Mouse (Mus musculus) forebrain, embryonic 11.5 days (tissue): ENCODE data around the gene Drosha. TPM values are rescaled to one million over a fixed set of nuclear protein-coding genes. Genes with fewer than 3 reads are reported as not detected.
A peak's percentile ranks its signal among the peaks of the same experiment; 100 is the strongest.

Source experiments
- ATAC-seq: fragments of 200-750 bp; cut with Nextera tagmentation; replicated peaks from 2 replicates; pipeline ENCODE4 v1.8.0; 2017; ENCODE audit warnings: moderate TSS enrichment; ENCODE audit not compliant: low FRiP score
- DNase-seq: peaks from one replicate; pipeline ENCODE4 v3.0.0-alpha.2; 2017; ENCODE audit warnings: low spot score
- H3K27ac ChIP-seq: fragments of 300-500 bp; sonication (generic); 2 replicates; pipeline ENCODE4 v1.5.1; 2014; ENCODE audit warnings: low read depth, low read length
- H3K27me3 ChIP-seq: fragments of 300-500 bp; sonication (generic); 2 replicates; pipeline ENCODE4 v1.6.1; 2014; ENCODE audit warnings: mild to moderate bottlenecking, low read length, mixed read lengths; ENCODE audit not compliant: control insufficient read depth, insufficient read depth
- H3K36me3 ChIP-seq: fragments of 300-500 bp; sonication (generic); 2 replicates; pipeline ENCODE4 v1.6.1; 2014; ENCODE audit warnings: mild to moderate bottlenecking, low read length, moderate library complexity, mixed read lengths; ENCODE audit not compliant: control insufficient read depth, insufficient read depth
- H3K4me1 ChIP-seq: fragments of 300-500 bp; sonication (generic); replicated peaks from 2 replicates; pipeline ENCODE4 v1.6.1; 2014; ENCODE audit warnings: low read length, mixed read lengths; ENCODE audit not compliant: control insufficient read depth, insufficient read depth
- H3K4me2 ChIP-seq: fragments of 300-500 bp; sonication (generic); 2 replicates; pipeline ENCODE4 v1.6.1; 2014; ENCODE audit warnings: low read depth, mild to moderate bottlenecking, low read length, moderate library complexity, mixed read lengths; ENCODE audit not compliant: severe bottlenecking
- H3K4me3 ChIP-seq: fragments of 300-500 bp; sonication (generic); 2 replicates; pipeline ENCODE4 v1.5.1; 2014; ENCODE audit warnings: low read depth, low read length
- H3K9ac ChIP-seq: fragments of 300-500 bp; sonication (generic); 2 replicates; pipeline ENCODE4 v1.6.1; 2014; ENCODE audit warnings: low read length
- H3K9me3 ChIP-seq: fragments of 300-500 bp; sonication (generic); 2 replicates; pipeline ENCODE4 v1.6.1; 2016; ENCODE audit warnings: low read length, mixed read lengths; ENCODE audit not compliant: control insufficient read depth
- WGBS: fragments of 180-500 bp; shearing (Covaris S2); extraction: QIAGEN DNeasy Blood & Tissue Kit; methylation state at CpG from one replicate; pipeline ENCODE4 v1.1.7; 2014; 5-methylcytosine and 5-hydroxymethylcytosine counted together
- polyA plus RNA-seq: library from polyadenylated mRNA; unstranded; fragments of >200 nt; fragmentation: Nextera tagmentation; extraction: Ambion mirVana; gene quantifications from 2 replicates; pipeline ENCODE4 v1.2.1, GENCODE M21; 2014

The Drosha gene
- polyA plus RNA-seq, 1 experiment from 2014 or later = 90.2 TPM

GRCm38 (mm10) chr15:12822416-12823395 is 1.9 kb upstream of the Drosha start:
- no peaks in the 10 kb centered on the region; the same call in 1 of the 2 replicates for H3K36me3 ChIP-seq
- H3K9me3 ChIP-seq = no peaks in the 10 kb centered on the region
- no peak overlapping the region for H3K9ac ChIP-seq
- H3K4me2 ChIP-seq = no peak overlapping the region
- no peak overlapping the region for H3K27ac ChIP-seq
- H3K4me3 ChIP-seq = no peak overlapping the region
- H3K27me3 ChIP-seq = no peaks in the 10 kb centered on the region
- ATAC-seq = no peak
- no peak for DNase-seq
- WGBS = 66% methylated on average over 9 of the region's 9 CpGs
- H3K4me1 ChIP-seq = no peaks in the 10 kb centered on the region; the same call in 1 of the 2 replicates

- peak overlapping the region; percentile 84 for H3K4me3 ChIP-seq
- H3K4me1 ChIP-seq = no peaks in the 10 kb centered on the region; the same call in 1 of the 2 replicates
- no peak for DNase-seq
- peak overlapping the region; percentile 92 for H3K9ac ChIP-seq
- H3K9me3 ChIP-seq = no peaks in the 10 kb centered on the region
- H3K4me2 ChIP-seq = peak overlapping the region; percentile 65
- no peaks in the 10 kb centered on the region; the same call in 1 of the 2 replicates for H3K36me3 ChIP-seq
- no peaks in the 10 kb centered on the region for H3K27me3 ChIP-seq
- WGBS = 96% methylated on average over 2 of the region's 2 CpGs
- no peak overlapping the region for H3K27ac ChIP-seq
- no peak for ATAC-seq
These were observed 1.0 kb upstream of the Drosha start for GRCm38 (mm10) chr15:12823455-12824119.

- peak; percentile 39 for ATAC-seq
- peaks cover 3% of the 10 kb centered on the region; the same call in 1 of the 2 replicates for H3K36me3 ChIP-seq
- DNase-seq = no peak
These were observed 350 bp downstream of the Drosha start for GRCm38 (mm10) chr15:12824965-12825364.

GRCm38 (mm10) chr15:12825408-12825807 is 793 bp downstream of the Drosha start:
- no peak overlapping the region for H3K27ac ChIP-seq
- H3K4me2 ChIP-seq = peak overlapping the region; percentile 65
- H3K4me1 ChIP-seq = no peaks in the 10 kb centered on the region; the same call in 1 of the 2 replicates
- peak overlapping the region; percentile 87 for H3K9ac ChIP-seq
- DNase-seq (no peak), ATAC-seq (no peak)
- H3K36me3 ChIP-seq = peaks cover 3% of the 10 kb centered on the region; the same call in 1 of the 2 replicates
- WGBS = 55% methylated on average over 12 of the region's 12 CpGs
- H3K9me3 ChIP-seq = no peaks in the 10 kb centered on the region
- H3K27me3 ChIP-seq = no peaks in the 10 kb centered on the region
- peak overlapping the region; percentile 84 for H3K4me3 ChIP-seq

More at GRCm38 (mm10) chr15:12824965-12825364, 350 bp downstream of the Drosha start:
- WGBS = 0% methylated on average over 31 of the region's 31 CpGs
- Histone ChIP-seq H3K9ac (peak overlapping the region; percentile 87), H3K4me1 (no peaks in the 10 kb centered on the region; the same call in 1 of the 2 replicates), H3K27me3 (no peaks in the 10 kb centered on the region), H3K9me3 (no peaks in the 10 kb centered on the region), H3K4me3 (peak overlapping the region; percentile 84), H3K4me2 (peak overlapping the region; percentile 65), H3K27ac (peak overlapping the region; percentile 50; the same call in 1 of the 2 replicates)

- Histone ChIP-seq H3K9me3 (no peaks in the 10 kb centered on the region), H3K4me2 (no peak overlapping the region), H3K4me1 (no peaks in the 10 kb centered on the region), H3K36me3 (peaks cover 9% of the 10 kb centered on the region), H3K27me3 (no peaks in the 10 kb centered on the region), H3K9ac (no peak overlapping the region), H3K27ac (no peak overlapping the region), H3K4me3 (no peak overlapping the region)
- 99% methylated on average over 3 of the region's 3 CpGs for WGBS
- no peak for ATAC-seq
- DNase-seq = no peak
These were observed 5.3 kb downstream of the Drosha start for GRCm38 (mm10) chr15:12829878-12830277.

- peaks cover 12% of the 10 kb centered on the region for H3K36me3 ChIP-seq
- WGBS = 96% methylated on average over 4 of the region's 4 CpGs
These were observed 8.0 kb downstream of the Drosha start for GRCm38 (mm10) chr15:12832599-12832998.

GRCm38 (mm10) chr15:12833385-12833784 is 8.8 kb downstream of the Drosha start:
- no peak overlapping the region for H3K4me2 ChIP-seq
- no peaks in the 10 kb centered on the region for H3K27me3 ChIP-seq
- H3K9me3 ChIP-seq = no peaks in the 10 kb centered on the region
- no peak overlapping the region for H3K9ac ChIP-seq
- ATAC-seq (no peak), DNase-seq (no peak)
- H3K27ac ChIP-seq = no peak overlapping the region
- H3K36me3 ChIP-seq = peaks cover 12% of the 10 kb centered on the region
- H3K4me1 ChIP-seq = no peaks in the 10 kb centered on the region
- no peak overlapping the region for H3K4me3 ChIP-seq
- WGBS = 97% methylated on average over 31 of the region's 31 CpGs

More at GRCm38 (mm10) chr15:12832599-12832998, 8.0 kb downstream of the Drosha start:
- no peaks in the 10 kb centered on the region for H3K9me3 ChIP-seq
- no peaks in the 10 kb centered on the region for H3K4me1 ChIP-seq
- H3K4me3 ChIP-seq = no peak overlapping the region
- no peak overlapping the region for H3K27ac ChIP-seq
- ATAC-seq (no peak), DNase-seq (no peak)
- no peak overlapping the region for H3K4me2 ChIP-seq
- H3K27me3 ChIP-seq = no peaks in the 10 kb centered on the region
- no peak overlapping the region for H3K9ac ChIP-seq

GRCm38 (mm10) chr15:12834231-12834630 is 9.6 kb downstream of the Drosha start:
- no peak for ATAC-seq
- no peak overlapping the region for H3K4me3 ChIP-seq
- no peaks in the 10 kb centered on the region for H3K9me3 ChIP-seq
- peaks cover 12% of the 10 kb centered on the region for H3K36me3 ChIP-seq
- H3K9ac ChIP-seq = no peak overlapping the region
- H3K4me1 ChIP-seq = no peaks in the 10 kb centered on the region
- no peak for DNase-seq
- H3K4me2 ChIP-seq = no peak overlapping the region
- H3K27ac ChIP-seq = no peak overlapping the region
- no peaks in the 10 kb centered on the region for H3K27me3 ChIP-seq
- 95% methylated on average over 24 of the region's 24 CpGs for WGBS
